Mouse (Mus musculus) left cerebral cortex, adult 2 months (tissue): ENCODE measurements around the gene Git1. TPM values are rescaled to one million over a fixed set of nuclear protein-coding genes. Genes with fewer than 3 reads are reported as not detected.

Experiments
- DNase-seq, 2 experiments: peaks; one replicate each; pipeline ENCODE4 v3.0.0; 2021 to 2022; ENCODE audit warnings: low spot score in 2 of 2, mixed read lengths in 1 of 2; ENCODE audit errors: extremely low spot score in 1 of 2
- H3K27ac ChIP-seq: fragments of 200-600 bp; 2 replicates; pipeline ENCODE4 v1.8.1; 2022
- H3K4me3 ChIP-seq: fragments of 200-600 bp; 2 replicates; pipeline ENCODE4 v1.8.1; 2022
- CTCF ChIP-seq: fragments of 200-600 bp; IDR thresholded peaks from 2 replicates; pipeline ENCODE4 v1.8.1; 2022; ENCODE audit warnings: antibody characterized with exemption, mild to moderate bottlenecking, moderate library complexity
- intact Hi-C: fragments of 180-260 bp; cut with DNase I; formaldehyde crosslinking; loops from one replicate; pipeline ENCODE4 v1.15.1; 2025
- total RNA-seq, 2 experiments: library from RNA; stranded (reverse); gene quantifications; 2 replicates each; pipeline ENCODE4 v1.2.3; 2021

Git1 gene
- total RNA-seq, 2 experiments from 2014 or later = 297 to 305 TPM

- intact Hi-C loops = no loop called here
- no peak for DNase-seq
- H3K27ac ChIP-seq = no peak overlapping the region
- no peak overlapping the region for H3K4me3 ChIP-seq
- no peak for TF ChIP-seq CTCF
These were observed 39.0 kb downstream of the Git1 start for GRCm38 (mm10) chr11:77532202-77532846.

DNA sequence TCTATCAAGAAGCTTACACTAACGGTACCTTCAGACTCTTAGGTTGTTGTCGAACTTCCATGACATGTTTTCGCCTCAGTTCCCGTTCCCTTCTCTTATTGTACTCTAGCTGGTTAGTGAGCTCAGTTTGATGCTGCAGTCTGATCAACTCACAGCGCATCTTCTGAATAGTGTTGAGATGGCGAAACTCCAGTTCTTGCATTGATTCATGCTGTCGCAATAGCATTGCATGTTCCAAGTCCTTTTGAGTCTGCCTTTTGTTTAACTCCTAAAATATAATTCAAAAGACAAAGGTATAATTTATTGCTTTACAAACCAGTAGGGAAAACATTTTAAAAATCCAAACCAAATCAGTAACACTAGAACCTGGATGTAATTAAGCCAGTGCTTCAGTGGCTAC is 51.9 kb downstream of the Git1 start:
- DNase-seq = no peak
- Histone ChIP-seq H3K4me3 (no peak overlapping the region), H3K27ac (no peak overlapping the region)
- TF ChIP-seq CTCF = no peak
- intact Hi-C loops = no loop called here

Other genes starting within 250 kb of the Git1 start
- 10 to 100 TPM; 48.9 to 57.9 TPM for gene Coro6, start 31.2 kb upstream of the Git1 start, total RNA-seq
- gene Ankrd13b, start 3.9 kb upstream of the Git1 start, total RNA-seq = 10 to 100 TPM; 89.7 to 91.7 TPM
- 1 to 10 TPM; 1.4 to 1.7 TPM for gene Abhd15, start 21.6 kb downstream of the Git1 start, total RNA-seq
- gene Trp53i13, start 22.4 kb downstream of the Git1 start, total RNA-seq = 1 to 10 TPM; 3.6 to 5.0 TPM
- gene Gm10392, start 25.6 kb downstream of the Git1 start, total RNA-seq = not detected
- 100 to 1,000 TPM; 105 TPM for gene Taok1, start 114.3 kb downstream of the Git1 start, total RNA-seq
- gene Nufip2, start 192.6 kb downstream of the Git1 start, total RNA-seq = 10 to 100 TPM; 68.5 to 73.5 TPM
- gene Cryba1, start 231.7 kb downstream of the Git1 start, total RNA-seq = not detected